Mouse (Mus musculus) neural tube, embryonic 12.5 days (tissue): Measurements from ENCODE around the gene Tfap4. TPM values are rescaled to one million over a fixed set of nuclear protein-coding genes. Genes with fewer than 3 reads are reported as not detected.

Source experiments
- ATAC-seq: fragments of 200-750 bp; cut with Nextera tagmentation; 2 replicates; pipeline ENCODE4 v1.8.0; 2017; ENCODE audit warnings: low read depth, mild to moderate bottlenecking, moderate TSS enrichment, moderate library complexity; ENCODE audit not compliant: low FRiP score
- H3K27ac ChIP-seq: fragments of 300-500 bp; sonication (generic); 2 replicates; pipeline ENCODE4 v1.5.1; 2016
- H3K27me3 ChIP-seq: fragments of 300-500 bp; sonication (generic); replicated peaks from 2 replicates; pipeline ENCODE4 v1.6.1; 2016; ENCODE audit warnings: mild to moderate bottlenecking
- H3K36me3 ChIP-seq: fragments of 300-500 bp; sonication (generic); 2 replicates; pipeline ENCODE4 v1.6.1; 2016; ENCODE audit warnings: mild to moderate bottlenecking
- H3K4me1 ChIP-seq: fragments of 300-500 bp; sonication (generic); 2 replicates; pipeline ENCODE4 v1.6.1; 2016
- H3K4me2 ChIP-seq: fragments of 300-500 bp; sonication (generic); replicated peaks from 2 replicates; pipeline ENCODE4 v1.6.1; 2016; ENCODE audit warnings: mild to moderate bottlenecking
- H3K4me3 ChIP-seq: fragments of 300-500 bp; sonication (generic); 2 replicates; pipeline ENCODE4 v1.5.1; 2016
- H3K9ac ChIP-seq: fragments of 300-500 bp; sonication (generic); 2 replicates; pipeline ENCODE4 v1.6.1; 2016; ENCODE audit warnings: mild to moderate bottlenecking
- H3K9me3 ChIP-seq: fragments of 300-500 bp; sonication (generic); 2 replicates; pipeline ENCODE4 v1.6.1; 2016; ENCODE audit warnings: mild to moderate bottlenecking
- WGBS: fragments of 180-500 bp; shearing (Covaris S2); methylation state at CpG from one replicate; pipeline ENCODE4 v1.1.7; 2016; 5-methylcytosine and 5-hydroxymethylcytosine counted together
- polyA plus RNA-seq: library from polyadenylated mRNA; unstranded; fragments of >200 nt; fragmentation: Nextera tagmentation; extraction: Ambion mirVana; gene quantifications from 2 replicates; pipeline ENCODE4 v1.2.1, GENCODE M21; 2016

Tfap4 gene
- polyA plus RNA-seq, 1 experiment from 2014 or later: 14.2 TPM

- H3K4me3 ChIP-seq: peak overlapping the region; percentile 11; the same call in 1 of the 2 replicates
- no peak for ATAC-seq
- peak overlapping the region; percentile 34; the same call in 1 of the 2 replicates for H3K27ac ChIP-seq
- peak overlapping the region; percentile 33; the same call in 1 of the 2 replicates for H3K9ac ChIP-seq
- H3K36me3 ChIP-seq: no peaks in the 10 kb centered on the region
- H3K4me1 ChIP-seq: peaks cover 86% of the 10 kb centered on the region
- H3K27me3 ChIP-seq: no peaks in the 10 kb centered on the region
- H3K4me2 ChIP-seq: peak overlapping the region; percentile 98
- WGBS: 9% methylated on average over 6 of the region's 6 CpGs
- no peaks in the 10 kb centered on the region for H3K9me3 ChIP-seq
Observed at GRCm38 (mm10) chr16:4598891-4599543, 39.4 kb upstream of the Tfap4 start.

GRCm38 (mm10) chr16:4598041-4598440, 38.4 kb upstream of the Tfap4 start:
- H3K27me3 ChIP-seq: no peaks in the 10 kb centered on the region
- H3K4me1 ChIP-seq: peaks cover 86% of the 10 kb centered on the region
- peak overlapping the region; percentile 98 for H3K4me2 ChIP-seq
- H3K27ac ChIP-seq: 0 out of 2 replicates have a peak overlapping the region, but pooled peaks have one; percentile 34
- no peaks in the 10 kb centered on the region for H3K9me3 ChIP-seq
- no peak for ATAC-seq
- peak overlapping the region; percentile 0; the same call in 1 of the 2 replicates for H3K4me3 ChIP-seq
- H3K9ac ChIP-seq: 0 out of 2 replicates have a peak overlapping the region, but pooled peaks have one; percentile 33
- no peaks in the 10 kb centered on the region for H3K36me3 ChIP-seq
- 70% methylated on average over 5 of the region's 5 CpGs for WGBS

GRCm38 (mm10) chr16:4597296-4597695, 37.6 kb upstream of the Tfap4 start:
- Histone ChIP-seq H3K4me3 (peak overlapping the region; percentile 89), H3K9me3 (no peaks in the 10 kb centered on the region), H3K4me1 (peaks cover 84% of the 10 kb centered on the region), H3K27ac (0 out of 2 replicates have a peak overlapping the region, but pooled peaks have one; percentile 43), H3K9ac (peak overlapping the region; percentile 29; the same call in 1 of the 2 replicates), H3K4me2 (peak overlapping the region; percentile 98), H3K27me3 (no peaks in the 10 kb centered on the region), H3K36me3 (no peaks in the 10 kb centered on the region)
- no peak for ATAC-seq
- 50% methylated on average over 7 of the region's 7 CpGs for WGBS

GRCm38 (mm10) chr16:4596836-4597235, 37.2 kb upstream of the Tfap4 start:
- H3K4me2 ChIP-seq: peak overlapping the region; percentile 98
- H3K9ac ChIP-seq: peak overlapping the region; percentile 97
- H3K36me3 ChIP-seq: no peaks in the 10 kb centered on the region
- H3K27me3 ChIP-seq: no peaks in the 10 kb centered on the region
- no peak for ATAC-seq
- H3K9me3 ChIP-seq: no peaks in the 10 kb centered on the region
- H3K27ac ChIP-seq: 0 out of 2 replicates have a peak overlapping the region, but pooled peaks have one; percentile 43
- H3K4me1 ChIP-seq: peaks cover 81% of the 10 kb centered on the region
- H3K4me3 ChIP-seq: peak overlapping the region; percentile 89
- WGBS: 24% methylated on average over 2 of the region's 2 CpGs

GRCm38 (mm10) chr16:4596141-4596728, 36.6 kb upstream of the Tfap4 start:
- Histone ChIP-seq H3K4me1 (peaks cover 76% of the 10 kb centered on the region), H3K4me3 (peak overlapping the region; percentile 89), H3K4me2 (peak overlapping the region; percentile 98), H3K27me3 (no peaks in the 10 kb centered on the region), H3K9ac (peak overlapping the region; percentile 97), H3K9me3 (no peaks in the 10 kb centered on the region), H3K36me3 (no peaks in the 10 kb centered on the region), H3K27ac (peak overlapping the region; percentile 94)
- ATAC-seq: peak; percentile 23; the same call in 1 of the 2 replicates
- WGBS: 3% methylated on average over 3 of the region's 3 CpGs

GRCm38 (mm10) chr16:4595527-4595963, 35.9 kb upstream of the Tfap4 start:
- WGBS: 1% methylated on average over 5 of the region's 5 CpGs
- Histone ChIP-seq H3K36me3 (0 out of 2 replicates have a peak, but pooled peaks cover 3% of the 10 kb centered on the region), H3K9ac (peak overlapping the region; percentile 97), H3K4me1 (peaks cover 70% of the 10 kb centered on the region), H3K27ac (peak overlapping the region; percentile 94), H3K4me3 (peak overlapping the region; percentile 89), H3K4me2 (peak overlapping the region; percentile 98), H3K27me3 (no peaks in the 10 kb centered on the region), H3K9me3 (no peaks in the 10 kb centered on the region)
- ATAC-seq: peak; percentile 37

- H3K4me1 ChIP-seq: peaks cover 64% of the 10 kb centered on the region
- H3K9ac ChIP-seq: peak overlapping the region; percentile 97
- H3K27me3 ChIP-seq: no peaks in the 10 kb centered on the region
- no peaks in the 10 kb centered on the region for H3K9me3 ChIP-seq
- H3K4me3 ChIP-seq: peak overlapping the region; percentile 89
- 0 out of 2 replicates have a peak, but pooled peaks cover 6% of the 10 kb centered on the region for H3K36me3 ChIP-seq
- WGBS: 2% methylated on average over 41 of the region's 52 CpGs
- peak overlapping the region; percentile 98 for H3K4me2 ChIP-seq
- H3K27ac ChIP-seq: peak overlapping the region; percentile 94
- ATAC-seq: peak; percentile 5
Observed at GRCm38 (mm10) chr16:4594814-4595526, 35.3 kb upstream of the Tfap4 start.

GRCm38 (mm10) chr16:4593971-4594813, 34.5 kb upstream of the Tfap4 start, which contains the start of gene Glis2:
Gene Glis2, plus strand, starts transcription at chr16:4594713.
- peak; percentile 84 for ATAC-seq
- Histone ChIP-seq H3K4me2 (peak within 1 kb of the TSS; percentile 98), H3K9me3 (no peaks in the 10 kb centered on the region), H3K27me3 (no peaks in the 10 kb centered on the region), H3K4me1 (peaks cover 56% of the 10 kb centered on the region), H3K27ac (peak within 1 kb of the TSS; percentile 94), H3K9ac (peak within 1 kb of the TSS; percentile 97), H3K36me3 (0 out of 2 replicates have a peak, but pooled peaks cover 6% of the 10 kb centered on the region), H3K4me3 (peak within 1 kb of the TSS; percentile 89)
- WGBS: 0% methylated on average over 33 of the region's 74 CpGs

GRCm38 (mm10) chr16:4592909-4593875, 33.5 kb upstream of the Tfap4 start:
- WGBS: 13% methylated on average over 32 of the region's 32 CpGs
- ATAC-seq: no peak
- Histone ChIP-seq H3K27ac (peak overlapping the region; percentile 94), H3K9ac (peak overlapping the region; percentile 97), H3K4me2 (peak overlapping the region; percentile 98), H3K36me3 (0 out of 2 replicates have a peak, but pooled peaks cover 6% of the 10 kb centered on the region), H3K4me3 (peak overlapping the region; percentile 89), H3K4me1 (peaks cover 46% of the 10 kb centered on the region), H3K27me3 (no peaks in the 10 kb centered on the region), H3K9me3 (no peaks in the 10 kb centered on the region)

- Histone ChIP-seq H3K27ac (no peak overlapping the region), H3K4me2 (no peak overlapping the region), H3K4me1 (peaks cover 30% of the 10 kb centered on the region), H3K27me3 (no peaks in the 10 kb centered on the region), H3K4me3 (no peak overlapping the region), H3K36me3 (0 out of 2 replicates have a peak, but pooled peaks cover 6% of the 10 kb centered on the region), H3K9ac (no peak overlapping the region), H3K9me3 (no peaks in the 10 kb centered on the region)
- 95% methylated on average over 9 of the region's 9 CpGs for WGBS
- ATAC-seq: no peak
Observed at GRCm38 (mm10) chr16:4590236-4590635, 30.6 kb upstream of the Tfap4 start.
